Mouse (Mus musculus) liver, embryonic 11.5 days (tissue): ENCODE results near the gene BC067074. TPM values are rescaled to one million over a fixed set of nuclear protein-coding genes. Genes with fewer than 3 reads are reported as not detected.

Source experiments
- ATAC-seq: fragments of 200-750 bp; cut with Nextera tagmentation; replicated peaks from 2 replicates; pipeline ENCODE4 v1.8.0; 2017; ENCODE audit warnings: moderate number of reproducible peaks, mild to moderate bottlenecking, moderate TSS enrichment, moderate library complexity; ENCODE audit not compliant: low FRiP score
- DNase-seq: peaks from one replicate; pipeline ENCODE4 v3.0.0-alpha.2; 2017; ENCODE audit warnings: low spot score
- H3K27ac ChIP-seq: fragments of 300-500 bp; sonication (generic); 2 replicates; pipeline ENCODE4 v1.5.1; 2014; ENCODE audit warnings: mild to moderate bottlenecking, low read depth, low read length, control low read depth
- H3K27me3 ChIP-seq: fragments of 300-500 bp; sonication (generic); replicated peaks from 2 replicates; pipeline ENCODE4 v1.6.1; 2014; ENCODE audit warnings: low read length, mixed read lengths; ENCODE audit not compliant: control insufficient read depth, insufficient read depth
- H3K36me3 ChIP-seq: fragments of 300-500 bp; sonication (generic); 2 replicates; pipeline ENCODE4 v1.6.1; 2014; ENCODE audit warnings: mild to moderate bottlenecking, low read length, moderate library complexity, mixed read lengths; ENCODE audit not compliant: control insufficient read depth, insufficient read depth
- H3K4me1 ChIP-seq: fragments of 300-500 bp; sonication (generic); replicated peaks from 2 replicates; pipeline ENCODE4 v1.6.1; 2014; ENCODE audit warnings: low read length, mixed read lengths; ENCODE audit not compliant: control insufficient read depth, insufficient read depth
- H3K4me2 ChIP-seq: fragments of 300-500 bp; sonication (generic); 2 replicates; pipeline ENCODE4 v1.6.1; 2014; ENCODE audit warnings: mild to moderate bottlenecking, control low read depth, moderate library complexity
- H3K4me3 ChIP-seq: fragments of 300-500 bp; sonication (generic); 2 replicates; pipeline ENCODE4 v1.5.1; 2014; ENCODE audit warnings: low read depth, low read length, control low read depth
- H3K9ac ChIP-seq: fragments of 300-500 bp; sonication (generic); 2 replicates; pipeline ENCODE4 v1.6.1; 2014; ENCODE audit warnings: low read depth, low read length, control low read depth
- H3K9me3 ChIP-seq: fragments of 300-500 bp; sonication (generic); 2 replicates; pipeline ENCODE4 v1.6.1; 2016; ENCODE audit warnings: low read length, inconsistent platforms, mixed read lengths; ENCODE audit not compliant: control insufficient read depth
- WGBS: fragments of 180-500 bp; shearing (Covaris S2); extraction: QIAGEN DNeasy Blood & Tissue Kit; methylation state at CpG from one replicate; pipeline ENCODE4 v1.1.7; 2014; 5-methylcytosine and 5-hydroxymethylcytosine counted together
- polyA plus RNA-seq: library from polyadenylated mRNA; unstranded; fragments of >200 nt; fragmentation: Nextera tagmentation; extraction: Ambion mirVana; gene quantifications from 2 replicates; pipeline ENCODE4 v1.2.1, GENCODE M21; 2014

Gene BC067074
- polyA plus RNA-seq, 1 experiment from 2014 or later, result 1.2 TPM

GRCm38 (mm10) chr13:113357438-113358144 lies 64.6 kb downstream of the BC067074 start:
- H3K27me3 ChIP-seq, result no peaks in the 10 kb centered on the region
- no peaks in the 10 kb centered on the region for H3K36me3 ChIP-seq
- ATAC-seq (no peak), DNase-seq (no peak)
- H3K9ac ChIP-seq, result no peak overlapping the region
- no peak overlapping the region for H3K4me2 ChIP-seq
- H3K4me3 ChIP-seq, result no peak overlapping the region
- 85% methylated on average over 13 of the region's 13 CpGs for WGBS
- H3K9me3 ChIP-seq, result no peaks in the 10 kb centered on the region
- H3K4me1 ChIP-seq, result no peaks in the 10 kb centered on the region
- H3K27ac ChIP-seq, result no peak overlapping the region

- DNase-seq, result no peak
- ATAC-seq, result no peak
- Histone ChIP-seq H3K27me3 (no peaks in the 10 kb centered on the region), H3K9ac (no peak overlapping the region), H3K4me1 (no peaks in the 10 kb centered on the region), H3K36me3 (no peaks in the 10 kb centered on the region), H3K4me3 (no peak overlapping the region), H3K27ac (no peak overlapping the region), H3K9me3 (no peaks in the 10 kb centered on the region), H3K4me2 (no peak overlapping the region)
- 44% methylated on average over 1 of the region's 1 CpGs for WGBS
These were observed 66.7 kb downstream of the BC067074 start for GRCm38 (mm10) chr13:113359676-113360075.

GRCm38 (mm10) chr13:113365976-113366375 lies 73.0 kb downstream of the BC067074 start:
- Histone ChIP-seq H3K9ac (no peak overlapping the region), H3K27ac (no peak overlapping the region), H3K4me1 (peaks cover 3% of the 10 kb centered on the region; the same call in 1 of the 2 replicates), H3K4me3 (no peak overlapping the region), H3K4me2 (no peak overlapping the region), H3K27me3 (no peaks in the 10 kb centered on the region), H3K36me3 (no peaks in the 10 kb centered on the region), H3K9me3 (no peaks in the 10 kb centered on the region)
- WGBS, result 89% methylated on average over 10 of the region's 10 CpGs
- no peak for ATAC-seq
- DNase-seq, result no peak

- no peak overlapping the region for H3K4me3 ChIP-seq
- H3K27me3 ChIP-seq, result no peaks in the 10 kb centered on the region
- no peaks in the 10 kb centered on the region for H3K9me3 ChIP-seq
- no peak overlapping the region for H3K9ac ChIP-seq
- peak; percentile 27 for DNase-seq
- ATAC-seq, result no peak
- H3K4me1 ChIP-seq, result peaks cover 3% of the 10 kb centered on the region; the same call in 1 of the 2 replicates
- no peak overlapping the region for H3K27ac ChIP-seq
- no peaks in the 10 kb centered on the region for H3K36me3 ChIP-seq
- no peak overlapping the region for H3K4me2 ChIP-seq
- WGBS, result 69% methylated on average over 13 of the region's 13 CpGs
These were observed 76.1 kb downstream of the BC067074 start for GRCm38 (mm10) chr13:113368931-113369579.

- WGBS, result 90% methylated on average over 10 of the region's 10 CpGs
- no peak for ATAC-seq
- H3K4me3 ChIP-seq, result no peak overlapping the region
These were observed 76.7 kb downstream of the BC067074 start for GRCm38 (mm10) chr13:113369622-113370021.

GRCm38 (mm10) chr13:113373291-113374083 lies 80.5 kb downstream of the BC067074 start:
- no peaks in the 10 kb centered on the region for H3K9me3 ChIP-seq
- H3K27ac ChIP-seq, result no peak overlapping the region
- no peaks in the 10 kb centered on the region for H3K4me1 ChIP-seq
- ATAC-seq, result no peak
- no peak overlapping the region for H3K4me3 ChIP-seq
- no peaks in the 10 kb centered on the region for H3K36me3 ChIP-seq
- H3K27me3 ChIP-seq, result no peaks in the 10 kb centered on the region
- no peak overlapping the region for H3K9ac ChIP-seq
- 70% methylated on average over 12 of the region's 12 CpGs for WGBS
- H3K4me2 ChIP-seq, result no peak overlapping the region
- DNase-seq, result peak; percentile 26

More at GRCm38 (mm10) chr13:113369622-113370021, 76.7 kb downstream of the BC067074 start:
- Histone ChIP-seq H3K27ac (no peak overlapping the region), H3K27me3 (no peaks in the 10 kb centered on the region), H3K9me3 (no peaks in the 10 kb centered on the region), H3K4me2 (no peak overlapping the region), H3K36me3 (no peaks in the 10 kb centered on the region), H3K4me1 (peaks cover 3% of the 10 kb centered on the region; the same call in 1 of the 2 replicates), H3K9ac (no peak overlapping the region)
- peak; percentile 2 for DNase-seq

GRCm38 (mm10) chr13:113374084-113374405 lies 81.1 kb downstream of the BC067074 start:
- H3K4me3 ChIP-seq, result no peak overlapping the region
- no peaks in the 10 kb centered on the region for H3K9me3 ChIP-seq
- WGBS, result 48% methylated on average over 2 of the region's 2 CpGs
- no peak overlapping the region for H3K27ac ChIP-seq
- no peak for ATAC-seq
- H3K4me1 ChIP-seq, result no peaks in the 10 kb centered on the region
- H3K4me2 ChIP-seq, result no peak overlapping the region
- no peak overlapping the region for H3K9ac ChIP-seq
- peak; percentile 12 for DNase-seq
- no peaks in the 10 kb centered on the region for H3K36me3 ChIP-seq
- no peaks in the 10 kb centered on the region for H3K27me3 ChIP-seq

GRCm38 (mm10) chr13:113377631-113378030 lies 84.7 kb downstream of the BC067074 start:
- ATAC-seq (no peak), DNase-seq (peak; percentile 14)
- Histone ChIP-seq H3K4me3 (no peak overlapping the region), H3K4me1 (no peaks in the 10 kb centered on the region), H3K4me2 (no peak overlapping the region), H3K27ac (no peak overlapping the region), H3K9ac (no peak overlapping the region), H3K27me3 (no peaks in the 10 kb centered on the region), H3K36me3 (no peaks in the 10 kb centered on the region), H3K9me3 (no peaks in the 10 kb centered on the region)
- 82% methylated on average over 7 of the region's 7 CpGs for WGBS
